Mouse (Mus musculus): ENCODE measurements at regions not wholly inside any gene's neighbourhood (a gene's known extent, or its start where the extent isn't known, plus 50 kb on each side); places are given as distances from the start of the nearest gene placed in this dataset.
A peak's percentile ranks its signal among the peaks of the same experiment; 100 is the strongest.

DNA sequence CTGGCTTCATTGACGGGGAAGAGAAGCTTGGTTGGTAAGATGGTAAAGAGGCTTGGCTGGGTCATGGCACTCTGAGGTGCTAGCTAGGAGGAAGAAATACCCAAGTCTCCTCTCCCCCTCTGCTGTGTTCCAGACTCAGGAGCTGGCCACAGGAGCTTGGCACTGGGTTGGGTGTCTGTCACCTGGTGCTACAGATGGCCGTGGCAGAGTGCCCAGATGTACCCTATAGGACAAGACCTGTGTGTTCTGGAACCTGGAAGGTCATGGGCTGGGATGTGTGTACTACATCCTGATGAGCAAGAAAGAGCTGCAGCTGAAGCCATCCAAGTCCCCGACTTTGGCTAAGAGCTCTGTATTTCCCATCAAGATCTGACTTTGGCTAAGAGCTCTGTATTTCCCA is 72.4 kb downstream of the Nupl2 start:
- DNase-seq = no peak

GRCm38 (mm10) chr5:24239006-24239405 is 74.2 kb downstream of the Nupl2 start:
- DNase-seq = no peak

DNA sequence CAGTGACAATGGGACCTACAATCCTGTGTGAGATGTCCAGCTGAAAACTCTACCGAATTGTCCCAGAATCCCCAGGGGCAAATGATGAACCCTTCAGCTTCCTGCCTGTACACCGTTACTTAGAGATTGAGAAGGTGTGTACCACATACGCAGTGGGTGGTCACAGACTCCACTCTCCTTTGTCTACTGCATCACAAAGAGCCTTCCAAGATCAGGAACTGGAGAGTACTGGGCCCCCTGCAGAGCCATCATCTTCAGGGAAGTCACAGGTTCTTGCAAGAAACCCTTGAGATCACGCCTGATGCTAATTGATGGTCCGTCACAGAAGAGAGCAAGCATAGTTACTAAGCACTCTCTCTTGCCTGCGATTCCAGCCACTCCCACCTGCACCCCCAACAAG is 79.4 kb downstream of the Nupl2 start:
- DNase-seq = no peak

DNA sequence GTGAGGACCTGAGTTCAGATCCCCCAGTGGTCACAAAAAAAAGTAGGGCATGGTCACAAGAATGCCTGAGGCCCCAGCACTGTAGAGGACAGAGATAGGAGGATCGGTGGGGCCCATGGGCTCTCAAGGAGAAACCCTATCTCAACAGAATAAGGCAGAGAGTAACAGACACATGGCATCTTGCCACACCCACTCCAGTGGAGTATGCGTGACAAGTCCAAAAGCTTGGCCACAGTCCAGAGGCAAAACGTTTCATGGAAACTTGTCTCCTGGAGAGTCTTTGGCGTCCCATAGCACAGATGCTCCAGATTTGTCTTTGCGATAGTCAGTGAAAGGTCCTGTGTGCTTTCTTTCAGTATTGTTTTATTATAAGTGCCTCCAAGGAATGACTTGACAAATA is 90.7 kb downstream of the Nupl2 start:
- DNase-seq = no peak

- DNase-seq = peak; percentile 53 to 60
These were observed 90.3 kb downstream of the Kcnh2 start for GRCm38 (mm10) chr5:24261098-24261497.

DNA sequence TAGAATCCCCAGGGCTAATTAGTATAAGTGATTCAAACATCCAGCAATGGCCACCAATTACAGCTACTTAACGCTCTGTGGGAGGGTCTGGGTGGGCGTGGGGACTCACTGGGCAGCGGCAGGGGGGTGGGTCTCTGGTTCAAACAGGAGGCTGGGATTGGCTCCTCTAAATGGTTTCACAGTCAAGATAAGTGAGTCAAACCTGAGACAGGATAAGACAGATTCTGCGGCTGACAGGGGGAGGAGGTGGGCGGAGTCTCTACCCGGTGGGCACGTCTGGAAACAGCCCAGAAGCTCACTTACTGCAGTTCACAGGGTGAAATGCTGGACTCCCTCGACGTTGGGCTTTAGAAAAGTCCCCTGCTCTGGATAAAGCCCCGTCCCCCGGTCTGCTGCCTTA is 89.3 kb downstream of the Kcnh2 start:
- DNase-seq = no peak

DNA sequence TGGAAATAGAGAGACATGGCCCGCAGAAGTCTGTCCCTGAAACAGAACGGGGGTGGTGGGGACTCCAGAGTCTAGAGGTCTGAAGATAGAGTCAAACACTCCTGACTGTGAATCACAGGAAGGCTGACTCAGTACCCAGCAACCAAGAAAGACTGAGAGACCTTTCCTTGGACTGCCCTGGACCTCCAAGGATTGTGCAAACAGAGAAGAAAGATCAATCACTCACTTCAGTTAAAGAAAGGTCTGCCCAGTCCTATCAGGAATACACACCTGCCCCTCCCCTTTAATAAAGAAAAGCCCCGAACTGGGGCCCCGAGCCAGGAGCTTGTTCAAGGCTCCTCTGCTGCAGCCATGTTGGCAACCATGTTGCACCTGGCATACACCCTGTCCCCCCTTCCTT is 87.3 kb downstream of the Kcnh2 start:
- no peak for DNase-seq

DNA sequence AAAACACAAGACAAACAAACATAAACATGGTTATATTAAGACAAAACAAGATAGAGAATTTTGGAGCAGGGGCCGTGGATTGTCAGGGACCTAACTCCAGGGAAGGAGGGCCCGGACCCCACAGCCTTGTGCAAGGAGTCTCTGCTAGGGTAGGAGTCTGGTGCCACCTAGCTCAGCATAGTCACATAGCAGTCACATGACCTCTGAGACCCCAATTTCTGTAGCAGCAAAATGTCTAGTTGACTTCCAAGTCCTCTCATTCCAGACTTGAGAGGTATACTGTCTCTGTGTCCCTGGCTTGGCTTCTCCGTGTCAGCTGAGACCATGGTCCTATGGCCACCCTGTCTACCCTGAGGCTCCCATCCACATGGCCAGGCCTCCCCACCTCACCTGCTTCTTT is 86.0 kb downstream of the Kcnh2 start:
- no peak for DNase-seq

DNA sequence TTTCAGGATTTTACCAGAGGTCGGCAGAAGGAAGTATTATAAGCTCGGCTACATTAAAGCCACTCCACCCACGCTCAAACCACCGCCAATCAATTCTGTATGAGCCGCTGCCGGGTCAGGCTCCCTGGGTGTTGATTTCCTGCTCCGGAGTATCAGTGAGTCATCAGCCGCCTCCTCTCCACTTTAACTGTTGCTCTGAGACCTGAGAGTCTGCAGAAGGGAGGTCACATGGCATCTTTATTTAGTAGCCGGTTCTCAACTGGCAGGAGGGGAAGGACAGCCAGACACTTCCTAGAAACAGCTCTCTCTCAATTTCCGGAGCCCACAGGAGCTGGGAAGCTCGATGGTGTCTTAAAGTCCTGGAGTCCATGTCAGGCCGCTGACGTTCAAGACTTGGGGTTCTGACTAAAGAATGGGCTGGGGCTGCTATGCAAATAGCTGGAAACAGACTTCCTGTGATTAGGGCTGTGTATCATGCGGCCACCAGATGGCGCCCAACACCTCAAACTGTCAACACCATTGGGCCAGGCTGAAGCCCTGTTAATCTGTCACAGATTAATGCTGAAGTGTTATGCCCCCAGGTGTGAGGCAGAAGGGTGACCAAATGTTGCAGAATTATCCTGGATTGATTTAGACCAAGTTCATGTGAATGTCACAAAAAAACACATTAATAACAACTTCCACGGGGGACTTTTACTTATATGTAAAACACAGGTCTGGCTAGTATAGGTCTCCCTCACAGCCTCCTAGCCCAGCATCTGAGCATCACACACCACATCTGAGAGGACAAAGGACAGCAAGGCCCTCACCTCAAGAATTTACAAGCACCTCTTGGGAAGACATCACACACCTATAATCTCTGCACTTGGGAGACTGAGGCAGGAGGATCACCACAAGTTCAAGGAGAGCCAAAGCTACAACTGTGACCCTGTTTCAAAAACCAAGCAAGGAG is 84.8 kb downstream of the Kcnh2 start:
- peak; percentile 77 to 82 for DNase-seq
